Mouse (Mus musculus): ENCODE results near the gene Dytn. TPM values are rescaled to one million over a fixed set of nuclear protein-coding genes. Genes with fewer than 3 reads are reported as not detected.

Gene Dytn
- polyA plus RNA-seq, 1 experiment from 2014 or later, result not detected

- peaks cover 4% of the 10 kb centered on the region; the same call in 1 of the 2 replicates for H3K4me1 ChIP-seq (ENCODE audit: control insufficient read depth, insufficient read depth, low read length)
- DNase-seq (ENCODE audit: low spot score), result peak; percentile 47
- H3K27ac ChIP-seq (replicated peaks; ENCODE audit: low read depth, low read length), result no peak overlapping the region
- no peaks in the 10 kb centered on the region for H3K9me3 ChIP-seq (ENCODE audit: control insufficient read depth, low read length)
- H3K4me2 ChIP-seq (ENCODE audit: low read depth, severe bottlenecking), result no peak overlapping the region
- no peaks in the 10 kb centered on the region for H3K27me3 ChIP-seq (ENCODE audit: control insufficient read depth, insufficient read depth, low read length)
- no peak for ATAC-seq (ENCODE audit: insufficient number of reproducible peaks, low FRiP score, low TSS enrichment, low read depth)
- no peak overlapping the region for H3K9ac ChIP-seq (ENCODE audit: low read length)
- 72% methylated on average over 6 of the region's 6 CpGs for WGBS
- H3K4me3 ChIP-seq (ENCODE audit: low read depth, low read length), result no peak overlapping the region
- H3K36me3 ChIP-seq (ENCODE audit: control insufficient read depth, insufficient read depth, low read length), result no peaks in the 10 kb centered on the region
Measured at GRCm38 (mm10) chr1:63573432-63573831, 113.3 kb downstream of the Dytn start.

Other genes starting within 250 kb of the Dytn start
- gene Adam23, start 241.0 kb downstream of the Dytn start, polyA plus RNA-seq (2014; fragmentation: Nextera tagmentation; extraction: Ambion mirVana), result 3.7 and 4.1 TPM in 2 replicates
- not detected in 2 replicates for gene Gm39653, start 71.0 kb downstream of the Dytn start, polyA plus RNA-seq (2014; fragmentation: Nextera tagmentation; extraction: Ambion mirVana)
- 0.16 TPM in 1 of 2 replicates, not detected in the other for gene Mdh1b, start 43.4 kb upstream of the Dytn start, polyA plus RNA-seq (2014; fragmentation: Nextera tagmentation; extraction: Ambion mirVana)
- 75.3 and 76.9 TPM in 2 replicates for gene Fastkd2, start 43.7 kb upstream of the Dytn start, polyA plus RNA-seq (2014; fragmentation: Nextera tagmentation; extraction: Ambion mirVana)
- 0.10 and 0.19 TPM in 2 replicates for gene 4933402D24Rik, start 82.3 kb upstream of the Dytn start, polyA plus RNA-seq (2014; fragmentation: Nextera tagmentation; extraction: Ambion mirVana)